Mouse (Mus musculus): ENCODE measurements at regions not wholly inside any gene's neighbourhood (a gene's known extent, or its start where the extent isn't known, plus 50 kb on each side); places are given as distances from the start of the nearest gene placed in this dataset.

DNA sequence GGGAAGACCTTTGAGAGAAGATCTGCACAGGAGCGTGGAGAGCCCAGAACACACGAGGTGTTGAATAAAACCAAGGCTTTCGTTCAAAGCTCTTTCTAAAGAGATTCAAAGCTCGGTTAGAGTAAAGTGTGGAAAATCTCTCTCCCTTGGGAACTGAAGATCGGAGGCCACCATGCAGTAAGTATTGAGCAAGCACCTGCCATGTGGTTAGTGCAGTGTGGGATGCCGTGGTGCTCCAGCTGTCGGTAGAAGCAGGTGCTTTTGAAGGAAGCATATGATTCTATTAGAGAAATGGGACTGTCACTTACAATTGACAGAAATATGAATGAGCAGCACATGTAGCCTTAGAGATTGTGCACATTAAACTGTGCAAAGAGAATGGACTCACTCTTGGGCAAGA, 108.5 kb upstream of the Dusp10 start:
- Histone ChIP-seq H3K4me1 (replicated peaks; ENCODE audit: control insufficient read depth, insufficient read depth, low read length) (no peaks in the 10 kb centered on the region), H3K27ac (ENCODE audit: low read depth, low read length) (no peak overlapping the region), H3K4me3 (ENCODE audit: low read depth, low read length) (no peak overlapping the region), H3K9me3 (ENCODE audit: control insufficient read depth, low read length) (no peaks in the 10 kb centered on the region), H3K27me3 (ENCODE audit: control insufficient read depth, insufficient read depth, low read length) (no peaks in the 10 kb centered on the region), H3K4me2 (replicated peaks; ENCODE audit: low read depth, low read length) (no peak overlapping the region), H3K9ac (ENCODE audit: low read depth, low read length) (no peak overlapping the region), H3K36me3 (ENCODE audit: control insufficient read depth, insufficient read depth, low read length) (no peaks in the 10 kb centered on the region)
- WGBS: 87% methylated on average over 7 of the region's 7 CpGs
- ATAC-seq (ENCODE audit: low FRiP score): no peak
- DNase-seq (ENCODE audit: low spot score): no peak

GRCm38 (mm10) chr1:183905345-183906142, 107.6 kb upstream of the Dusp10 start:
- Histone ChIP-seq H3K4me3 (ENCODE audit: low read depth, low read length) (no peak overlapping the region), H3K4me2 (replicated peaks; ENCODE audit: low read depth, low read length) (no peak overlapping the region), H3K27me3 (ENCODE audit: control insufficient read depth, insufficient read depth, low read length) (no peaks in the 10 kb centered on the region), H3K36me3 (ENCODE audit: control insufficient read depth, insufficient read depth, low read length) (no peaks in the 10 kb centered on the region), H3K4me1 (replicated peaks; ENCODE audit: control insufficient read depth, insufficient read depth, low read length) (no peaks in the 10 kb centered on the region), H3K9me3 (ENCODE audit: control insufficient read depth, low read length) (no peaks in the 10 kb centered on the region), H3K27ac (ENCODE audit: low read depth, low read length) (no peak overlapping the region), H3K9ac (ENCODE audit: low read depth, low read length) (no peak overlapping the region)
- 83% methylated on average over 11 of the region's 11 CpGs for WGBS
- ATAC-seq (ENCODE audit: low FRiP score) (no peak), DNase-seq (ENCODE audit: low spot score) (no peak)

DNA sequence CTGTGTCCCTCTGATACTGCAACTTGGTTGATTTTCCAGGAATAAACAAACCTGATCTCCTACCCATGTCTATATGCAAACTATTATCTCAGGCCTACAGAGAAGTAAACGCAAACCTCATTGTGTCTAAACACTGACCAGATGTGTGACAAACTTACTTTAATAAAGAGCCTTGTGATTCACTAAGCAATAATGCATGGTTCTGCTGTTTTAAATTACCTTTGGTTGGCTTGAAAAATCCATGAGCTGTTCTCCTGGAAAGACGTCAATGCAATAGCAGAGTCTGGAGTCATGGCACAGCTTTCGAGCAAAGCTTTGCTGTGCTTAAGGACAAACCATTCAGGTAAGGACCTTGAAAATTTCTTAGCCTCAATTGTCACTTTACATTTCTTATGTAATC, 95.4 kb upstream of the Dusp10 start:
- Histone ChIP-seq H3K36me3 (ENCODE audit: control insufficient read depth, insufficient read depth, low read length) (no peaks in the 10 kb centered on the region), H3K4me3 (ENCODE audit: low read depth, low read length) (no peak overlapping the region), H3K4me2 (replicated peaks; ENCODE audit: low read depth, low read length) (no peak overlapping the region), H3K4me1 (replicated peaks; ENCODE audit: control insufficient read depth, insufficient read depth, low read length) (no peaks in the 10 kb centered on the region), H3K9me3 (ENCODE audit: control insufficient read depth, low read length) (no peaks in the 10 kb centered on the region), H3K27ac (ENCODE audit: low read depth, low read length) (no peak overlapping the region), H3K27me3 (ENCODE audit: control insufficient read depth, insufficient read depth, low read length) (no peaks in the 10 kb centered on the region), H3K9ac (ENCODE audit: low read depth, low read length) (no peak overlapping the region)
- DNase-seq (ENCODE audit: low spot score): no peak
- WGBS: 88% methylated on average over 3 of the region's 3 CpGs
- ATAC-seq (ENCODE audit: low FRiP score): no peak

GRCm38 (mm10) chr1:183921262-183921661, 91.8 kb upstream of the Dusp10 start:
- ATAC-seq (ENCODE audit: low FRiP score) (no peak), DNase-seq (ENCODE audit: low spot score) (no peak)
- no peak overlapping the region for H3K27ac ChIP-seq (ENCODE audit: low read depth, low read length)
- H3K9me3 ChIP-seq (ENCODE audit: control insufficient read depth, low read length): no peaks in the 10 kb centered on the region
- H3K9ac ChIP-seq (ENCODE audit: low read depth, low read length): no peak overlapping the region
- H3K4me3 ChIP-seq (ENCODE audit: low read depth, low read length): no peak overlapping the region
- H3K27me3 ChIP-seq (ENCODE audit: control insufficient read depth, insufficient read depth, low read length): no peaks in the 10 kb centered on the region
- H3K4me1 ChIP-seq (replicated peaks; ENCODE audit: control insufficient read depth, insufficient read depth, low read length): no peaks in the 10 kb centered on the region
- H3K36me3 ChIP-seq (ENCODE audit: control insufficient read depth, insufficient read depth, low read length): no peaks in the 10 kb centered on the region
- WGBS: 76% methylated on average over 2 of the region's 2 CpGs
- no peak overlapping the region for H3K4me2 ChIP-seq (replicated peaks; ENCODE audit: low read depth, low read length)

- no peak overlapping the region for H3K9ac ChIP-seq (ENCODE audit: low read depth, low read length)
- H3K27ac ChIP-seq (ENCODE audit: low read depth, low read length): no peak overlapping the region
- no peaks in the 10 kb centered on the region for H3K27me3 ChIP-seq (ENCODE audit: control insufficient read depth, insufficient read depth, low read length)
- 61% methylated on average over 4 of the region's 4 CpGs for WGBS
- DNase-seq (ENCODE audit: low spot score) (no peak), ATAC-seq (ENCODE audit: low FRiP score) (no peak)
- H3K4me3 ChIP-seq (ENCODE audit: low read depth, low read length): no peak overlapping the region
- H3K4me1 ChIP-seq (replicated peaks; ENCODE audit: control insufficient read depth, insufficient read depth, low read length): no peaks in the 10 kb centered on the region
- no peaks in the 10 kb centered on the region for H3K9me3 ChIP-seq (ENCODE audit: control insufficient read depth, low read length)
- no peaks in the 10 kb centered on the region for H3K36me3 ChIP-seq (ENCODE audit: control insufficient read depth, insufficient read depth, low read length)
- H3K4me2 ChIP-seq (replicated peaks; ENCODE audit: low read depth, low read length): no peak overlapping the region
Observed at GRCm38 (mm10) chr1:183928539-183928938, 84.6 kb upstream of the Dusp10 start.

- H3K4me2 ChIP-seq (replicated peaks; ENCODE audit: low read depth, low read length): no peak overlapping the region
- ATAC-seq (ENCODE audit: low FRiP score): no peak
- H3K4me3 ChIP-seq (ENCODE audit: low read depth, low read length): no peak overlapping the region
- 90% methylated on average over 4 of the region's 4 CpGs for WGBS
- no peaks in the 10 kb centered on the region for H3K36me3 ChIP-seq (ENCODE audit: control insufficient read depth, insufficient read depth, low read length)
- DNase-seq (ENCODE audit: low spot score): no peak
- no peaks in the 10 kb centered on the region for H3K27me3 ChIP-seq (ENCODE audit: control insufficient read depth, insufficient read depth, low read length)
- no peaks in the 10 kb centered on the region for H3K9me3 ChIP-seq (ENCODE audit: control insufficient read depth, low read length)
- no peak overlapping the region for H3K9ac ChIP-seq (ENCODE audit: low read depth, low read length)
- H3K4me1 ChIP-seq (replicated peaks; ENCODE audit: control insufficient read depth, insufficient read depth, low read length): no peaks in the 10 kb centered on the region
- H3K27ac ChIP-seq (ENCODE audit: low read depth, low read length): no peak overlapping the region
Observed at GRCm38 (mm10) chr1:183930363-183930982, 82.6 kb upstream of the Dusp10 start.

DNA sequence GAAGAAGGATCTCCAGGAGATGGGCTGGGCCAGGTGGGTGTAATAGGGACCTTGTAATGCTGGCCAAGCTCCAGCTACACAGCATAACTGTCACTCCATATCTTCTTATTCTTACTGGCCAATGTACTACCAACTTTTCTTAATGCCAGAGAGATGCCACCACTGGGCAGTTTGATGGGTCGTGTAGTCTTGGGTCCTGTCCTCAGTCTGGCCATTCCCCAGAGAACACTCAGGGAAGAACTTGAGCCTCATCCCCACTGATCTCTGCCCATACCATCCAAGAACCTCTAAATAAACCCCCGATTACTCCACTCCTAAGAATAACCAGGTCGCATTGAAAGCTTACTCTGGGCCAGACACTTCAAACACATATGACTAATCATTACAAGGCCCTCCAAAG, 82.0 kb upstream of the Dusp10 start:
- ATAC-seq (ENCODE audit: low FRiP score) (no peak), DNase-seq (ENCODE audit: low spot score) (no peak)
- Histone ChIP-seq H3K4me3 (ENCODE audit: low read depth, low read length) (no peak overlapping the region), H3K4me2 (replicated peaks; ENCODE audit: low read depth, low read length) (no peak overlapping the region), H3K9me3 (ENCODE audit: control insufficient read depth, low read length) (no peaks in the 10 kb centered on the region), H3K9ac (ENCODE audit: low read depth, low read length) (no peak overlapping the region), H3K36me3 (ENCODE audit: control insufficient read depth, insufficient read depth, low read length) (no peaks in the 10 kb centered on the region), H3K27ac (ENCODE audit: low read depth, low read length) (no peak overlapping the region), H3K4me1 (replicated peaks; ENCODE audit: control insufficient read depth, insufficient read depth, low read length) (no peaks in the 10 kb centered on the region), H3K27me3 (ENCODE audit: control insufficient read depth, insufficient read depth, low read length) (no peaks in the 10 kb centered on the region)
- 77% methylated on average over 3 of the region's 3 CpGs for WGBS

DNA sequence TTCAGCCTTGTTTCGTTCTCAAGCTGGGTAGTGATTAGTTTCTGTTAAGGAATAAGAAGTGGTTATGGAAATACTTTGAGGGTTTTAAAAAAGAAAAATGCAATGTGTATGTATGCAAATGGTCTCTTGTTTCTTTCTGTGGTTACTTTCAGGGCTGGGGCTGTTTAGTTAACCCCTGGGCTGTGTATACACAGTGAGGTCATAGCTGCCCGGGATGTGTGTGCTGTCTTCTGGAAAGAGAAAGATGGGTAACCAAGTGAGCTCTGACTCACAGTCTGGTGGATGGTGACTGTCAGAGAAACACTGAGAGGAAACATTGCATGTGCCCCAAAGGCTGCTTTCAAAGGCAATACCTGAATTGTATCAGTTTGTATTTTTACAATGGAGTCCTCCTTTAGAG, 79.3 kb upstream of the Dusp10 start:
- WGBS: 87% methylated on average over 2 of the region's 2 CpGs
- DNase-seq (ENCODE audit: low spot score): no peak
- ATAC-seq (ENCODE audit: low FRiP score): no peak
- Histone ChIP-seq H3K36me3 (ENCODE audit: control insufficient read depth, insufficient read depth, low read length) (no peaks in the 10 kb centered on the region), H3K4me1 (replicated peaks; ENCODE audit: control insufficient read depth, insufficient read depth, low read length) (no peaks in the 10 kb centered on the region), H3K27ac (ENCODE audit: low read depth, low read length) (no peak overlapping the region), H3K27me3 (ENCODE audit: control insufficient read depth, insufficient read depth, low read length) (no peaks in the 10 kb centered on the region), H3K4me2 (replicated peaks; ENCODE audit: low read depth, low read length) (no peak overlapping the region), H3K4me3 (ENCODE audit: low read depth, low read length) (no peak overlapping the region), H3K9ac (ENCODE audit: low read depth, low read length) (no peak overlapping the region), H3K9me3 (ENCODE audit: control insufficient read depth, low read length) (no peaks in the 10 kb centered on the region)

- DNase-seq (ENCODE audit: low spot score) (no peak), ATAC-seq (ENCODE audit: low FRiP score) (no peak)
- no peak overlapping the region for H3K9ac ChIP-seq (ENCODE audit: low read depth, low read length)
- H3K27me3 ChIP-seq (ENCODE audit: control insufficient read depth, insufficient read depth, low read length): no peaks in the 10 kb centered on the region
- no peak overlapping the region for H3K27ac ChIP-seq (ENCODE audit: low read depth, low read length)
- no peaks in the 10 kb centered on the region for H3K9me3 ChIP-seq (ENCODE audit: control insufficient read depth, low read length)
- WGBS: 90% methylated on average over 11 of the region's 11 CpGs
- no peak overlapping the region for H3K4me3 ChIP-seq (ENCODE audit: low read depth, low read length)
- H3K4me1 ChIP-seq (replicated peaks; ENCODE audit: control insufficient read depth, insufficient read depth, low read length): no peaks in the 10 kb centered on the region
- no peaks in the 10 kb centered on the region for H3K36me3 ChIP-seq (ENCODE audit: control insufficient read depth, insufficient read depth, low read length)
- no peak overlapping the region for H3K4me2 ChIP-seq (replicated peaks; ENCODE audit: low read depth, low read length)
Observed at GRCm38 (mm10) chr1:183937166-183937565, 75.9 kb upstream of the Dusp10 start.
